Mouse (Mus musculus): ENCODE measurements at regions not wholly inside any gene's neighbourhood (a gene's known extent, or its start where the extent isn't known, plus 50 kb on each side); places are given as distances from the start of the nearest gene placed in this dataset.

DNA sequence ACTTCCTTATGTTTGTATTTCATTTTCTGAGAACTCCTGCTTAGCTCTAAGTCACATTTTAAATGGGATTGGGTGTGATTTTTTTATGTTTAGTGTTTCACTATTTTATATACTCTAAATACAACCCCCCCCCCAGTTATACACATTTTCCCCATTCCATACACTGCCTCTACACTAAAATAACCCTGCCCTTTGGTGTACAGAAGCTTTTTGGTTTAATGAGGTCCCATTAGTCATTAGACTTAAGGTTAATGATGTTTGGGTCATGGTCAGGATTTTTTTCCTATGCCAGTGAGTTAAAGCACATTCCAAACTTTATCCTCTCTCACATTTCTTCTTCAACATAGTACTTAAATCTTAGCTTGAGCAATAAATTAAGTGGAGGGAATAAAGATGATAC lies 149.2 kb downstream of the Tinag start:
- Histone ChIP-seq H3K79me2 (replicated peaks; ENCODE audit: control insufficient read depth, extremely low read depth, insufficient read depth, poor library complexity, severe bottlenecking) (no peaks in the 10 kb centered on the region), H3K4me2 (ENCODE audit: insufficient read depth, low read depth, poor library complexity, severe bottlenecking) (no peak overlapping the region), H3K27me3 (replicated peaks) (no peaks in the 10 kb centered on the region), H3K4me1 (ENCODE audit: control insufficient read depth in 1 of 2, insufficient read depth in 2 of 2) (no peaks in the 10 kb centered on the region), H3K4me3 (replicated peaks in 1 of 3; ENCODE audit: low read depth in 2 of 3, low read length in 2 of 3, poor library complexity in 1 of 3) (no peak overlapping the region), H3K9me3 (replicated peaks; ENCODE audit: low read length) (no peaks in the 10 kb centered on the region), H3K9ac (ENCODE audit: insufficient read depth, low read depth) (no peak overlapping the region), H3K36me3 (replicated peaks in 1 of 2; ENCODE audit: control insufficient read depth in 1 of 2, insufficient read depth in 1 of 2, low read length in 1 of 2) (no peaks in the 10 kb centered on the region), H3K27ac (ENCODE audit: insufficient read depth, low read depth) (no peak overlapping the region)
- no peak for DNase-seq (ENCODE audit: extremely low read depth)
- dilution Hi-C loops (cut with MboI; ENCODE audit: extremely low pct_ligation_motif_present, extremely low pct_unique_long_range_greater_than_20kb, low sequenced_read_pairs), result no loop called here
- TF ChIP-seq ETS1 (conservative IDR thresholded peaks at IDR 0.05; ENCODE audit: low read depth, low read length) (no peak), SMC3 (IDR thresholded peaks at IDR 0.05; ENCODE audit: low read depth, low read length) (no peak), KAT2A (IDR thresholded peaks at IDR 0.05; ENCODE audit: insufficient replicate concordance, low read length) (no peak), MEF2A (IDR thresholded peaks at IDR 0.05; ENCODE audit: borderline replicate concordance, low read depth, low read length) (no peak), RCOR1 (conservative IDR thresholded peaks at IDR 0.05; ENCODE audit: low read depth, low read length) (no peak), UBTF (IDR thresholded peaks at IDR 0.05; ENCODE audit: low read depth, low read length) (no peak), E2F4 (IDR thresholded peaks at IDR 0.05; ENCODE audit: insufficient replicate concordance, low read depth, low read length) (no peak), SIN3A (IDR thresholded peaks at IDR 0.05; ENCODE audit: low read length) (no peak), CTCF (conservative IDR thresholded peaks at IDR 0.05 in 1 of 2, IDR thresholded peaks at IDR 0.05 in 1 of 2; ENCODE audit: low read depth in 2 of 2, low read length in 2 of 2) (no peak), ZKSCAN1 (IDR thresholded peaks at IDR 0.05; ENCODE audit: borderline replicate concordance, low read depth, low read length) (no peak), NELFE (IDR thresholded peaks at IDR 0.05; ENCODE audit: low read depth, low read length) (no peak)
- in situ Hi-C loops (cut with MboI; ENCODE audit: low pct_ligation_motif_present, low pct_unique_long_range_greater_than_20kb, low sequenced_read_pairs), result no loop called here

DNA sequence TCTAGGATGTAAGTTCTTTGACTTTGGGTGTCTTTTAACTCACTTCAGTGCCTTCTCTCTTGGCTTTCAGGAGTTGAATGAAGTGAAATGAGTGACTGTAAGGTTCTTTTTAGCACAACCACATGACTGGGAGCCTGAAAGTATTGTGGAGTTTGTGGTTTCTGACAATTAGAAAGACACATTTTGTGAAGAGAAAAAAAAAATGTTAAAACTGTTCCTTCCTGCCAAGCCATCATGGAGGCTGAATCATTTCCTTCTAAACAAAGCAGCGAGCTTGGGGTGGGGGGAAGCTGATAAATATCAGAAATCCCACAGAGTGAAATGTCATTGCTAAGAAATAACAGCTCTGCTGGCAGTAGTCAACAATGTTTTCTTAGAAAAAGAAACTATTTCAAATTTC lies 163.8 kb downstream of the Tinag start:
- in situ Hi-C loops (cut with MboI; ENCODE audit: low pct_ligation_motif_present, low pct_unique_long_range_greater_than_20kb, low sequenced_read_pairs), result no loop called here

DNA sequence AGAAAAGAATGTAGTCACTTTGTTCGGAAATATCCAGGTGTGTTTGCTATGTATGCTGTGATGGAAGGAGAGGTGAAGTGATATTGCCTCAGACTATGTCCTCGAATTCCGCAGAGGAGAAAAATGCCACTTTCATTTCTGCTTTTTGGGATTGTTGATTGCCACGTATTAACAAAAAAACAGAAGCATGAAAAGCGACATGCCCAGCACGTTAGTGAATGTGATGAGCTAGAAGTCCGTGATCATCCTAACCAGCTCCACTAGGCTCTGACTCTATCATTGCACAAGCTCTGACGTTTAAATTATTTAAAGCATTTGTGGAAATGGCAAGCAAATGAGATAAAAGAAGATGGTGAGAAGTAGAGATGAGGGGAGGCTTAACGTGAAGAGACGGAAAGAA lies 169.6 kb downstream of the Tinag start:
- no peaks in the 10 kb centered on the region for H3K4me1 ChIP-seq (ENCODE audit: control insufficient read depth in 1 of 2, insufficient read depth in 2 of 2)
- no peaks in the 10 kb centered on the region for H3K79me2 ChIP-seq (replicated peaks; ENCODE audit: control insufficient read depth, extremely low read depth, insufficient read depth, poor library complexity, severe bottlenecking)
- H3K27me3 ChIP-seq (replicated peaks), result no peaks in the 10 kb centered on the region
- no peak for DNase-seq (ENCODE audit: extremely low read depth)
- H3K36me3 ChIP-seq (replicated peaks in 1 of 2; ENCODE audit: control insufficient read depth in 1 of 2, insufficient read depth in 1 of 2, low read length in 1 of 2), result no peaks in the 10 kb centered on the region
- dilution Hi-C loops (cut with MboI; ENCODE audit: extremely low pct_ligation_motif_present, extremely low pct_unique_long_range_greater_than_20kb, low sequenced_read_pairs) (no loop called here), in situ Hi-C loops (cut with MboI; ENCODE audit: low pct_ligation_motif_present, low pct_unique_long_range_greater_than_20kb, low sequenced_read_pairs) (no loop called here)
- H3K27ac ChIP-seq (ENCODE audit: insufficient read depth, low read depth), result no peak overlapping the region
- no peak overlapping the region for H3K4me2 ChIP-seq (ENCODE audit: insufficient read depth, low read depth, poor library complexity, severe bottlenecking)
- H3K9ac ChIP-seq (ENCODE audit: insufficient read depth, low read depth), result no peak overlapping the region
- TF ChIP-seq UBTF (IDR thresholded peaks at IDR 0.05; ENCODE audit: low read depth, low read length) (no peak), POLR2AphosphoS2 (IDR thresholded peaks at IDR 0.05; ENCODE audit: low read depth, low read length) (no peak), POLR2A (IDR thresholded peaks at IDR 0.05; ENCODE audit: low read depth, low read length) (no peak), ZMIZ1 (IDR thresholded peaks at IDR 0.05; ENCODE audit: low read depth, low read length) (no peak), MAX (IDR thresholded peaks at IDR 0.05; ENCODE audit: low read length) (no peak), MXI1 (IDR thresholded peaks at IDR 0.05; ENCODE audit: low read depth, low read length) (no peak), NRF1 (IDR thresholded peaks at IDR 0.05; ENCODE audit: low read depth, low read length) (no peak), NELFE (IDR thresholded peaks at IDR 0.05; ENCODE audit: low read depth, low read length) (no peak), KAT2A (IDR thresholded peaks at IDR 0.05; ENCODE audit: insufficient replicate concordance, low read length) (no peak), CTCF (conservative IDR thresholded peaks at IDR 0.05 in 1 of 2, IDR thresholded peaks at IDR 0.05 in 1 of 2; ENCODE audit: low read depth in 2 of 2, low read length in 2 of 2) (no peak), BHLHE40 (IDR thresholded peaks at IDR 0.05; ENCODE audit: low read depth, low read length) (no peak), MYC (IDR thresholded peaks at IDR 0.05; ENCODE audit: low read depth, low read length) (no peak), TCF12 (IDR thresholded peaks at IDR 0.05; ENCODE audit: low read depth, low read length) (no peak), USF2 (conservative IDR thresholded peaks at IDR 0.05; ENCODE audit: low read depth, low read length) (no peak), SMC3 (IDR thresholded peaks at IDR 0.05; ENCODE audit: low read depth, low read length) (no peak), MEF2A (IDR thresholded peaks at IDR 0.05; ENCODE audit: borderline replicate concordance, low read depth, low read length) (no peak), HCFC1 (IDR thresholded peaks at IDR 0.05; ENCODE audit: low read depth, low read length) (no peak), ZKSCAN1 (IDR thresholded peaks at IDR 0.05; ENCODE audit: borderline replicate concordance, low read depth, low read length) (no peak), MAFK (IDR thresholded peaks at IDR 0.05; ENCODE audit: insufficient replicate concordance, low read length) (no peak)
- peaks cover 2% of the 10 kb centered on the region for H3K9me3 ChIP-seq (replicated peaks; ENCODE audit: low read length)
- no peak overlapping the region for H3K4me3 ChIP-seq (replicated peaks in 1 of 3; ENCODE audit: low read depth in 2 of 3, low read length in 2 of 3, poor library complexity in 1 of 3)

More for the DNA sequence above, 163.8 kb downstream of the Tinag start:
- TF ChIP-seq ZC3H11A (IDR thresholded peaks at IDR 0.05; ENCODE audit: low read depth, low read length), result no peak
- TF ChIP-seq RCOR1 (conservative IDR thresholded peaks at IDR 0.05; ENCODE audit: low read depth, low read length), result no peak
- no peak for TF ChIP-seq MYC (IDR thresholded peaks at IDR 0.05; ENCODE audit: low read depth, low read length)
- no peak for TF ChIP-seq JUN (IDR thresholded peaks at IDR 0.05; ENCODE audit: insufficient read depth, low read depth, low read length)
- TF ChIP-seq CHD2 (IDR thresholded peaks at IDR 0.05; ENCODE audit: low read length), result no peak
- no peak for TF ChIP-seq GABPA (IDR thresholded peaks at IDR 0.05; ENCODE audit: insufficient replicate concordance, low read depth, low read length)
- TF ChIP-seq MAFK (IDR thresholded peaks at IDR 0.05; ENCODE audit: insufficient replicate concordance, low read length), result no peak
- Histone ChIP-seq H3K36me3 (replicated peaks in 1 of 2; ENCODE audit: control insufficient read depth in 1 of 2, insufficient read depth in 1 of 2, low read length in 1 of 2) (no peaks in the 10 kb centered on the region), H3K9ac (ENCODE audit: insufficient read depth, low read depth) (no peak overlapping the region), H3K79me2 (replicated peaks; ENCODE audit: control insufficient read depth, extremely low read depth, insufficient read depth, poor library complexity, severe bottlenecking) (no peaks in the 10 kb centered on the region), H3K4me2 (ENCODE audit: insufficient read depth, low read depth, poor library complexity, severe bottlenecking) (no peak overlapping the region), H3K4me1 (ENCODE audit: control insufficient read depth in 1 of 2, insufficient read depth in 2 of 2) (no peaks in the 10 kb centered on the region), H3K4me3 (replicated peaks in 1 of 3; ENCODE audit: low read depth in 2 of 3, low read length in 2 of 3, poor library complexity in 1 of 3) (no peak overlapping the region), H3K9me3 (replicated peaks; ENCODE audit: low read length) (no peaks in the 10 kb centered on the region), H3K27me3 (replicated peaks) (no peaks in the 10 kb centered on the region), H3K27ac (ENCODE audit: insufficient read depth, low read depth) (no peak overlapping the region)
- peak; percentile 6 for DNase-seq (ENCODE audit: extremely low read depth)
- dilution Hi-C loops (cut with MboI; ENCODE audit: extremely low pct_ligation_motif_present, extremely low pct_unique_long_range_greater_than_20kb, low sequenced_read_pairs), result no loop called here
